Mouse (Mus musculus) granulocyte monocyte progenitor cell, adult 5-6 weeks (primary cell): Measurements from ENCODE around the gene Lrrc46. TPM values are rescaled to one million over a fixed set of nuclear protein-coding genes. Genes with fewer than 3 reads are reported as not detected.

Source experiments
- total RNA-seq, 2 experiments: library from RNA; stranded (forward) in 1 of 2; stranded (reverse) in 1 of 2; fragments of 200-712, 200-1000 nt in 1 of 2; fragments of >200 nt in 1 of 2; fragmentation: Nextera tagmentation in 1 of 2; gene quantifications; 2 replicates each; pipeline ENCODE4 v1.2.3; 2014 to 2017

Gene Lrrc46
- total RNA-seq, 2 experiments from 2014 or later = 0.10 TPM; not detected in 1

Other genes starting within 250 kb of the Lrrc46 start
- 22.2 and 39.8 TPM in 2 replicates for gene Nfe2l1, start 211.4 kb downstream of the Lrrc46 start, total RNA-seq (2014; fragmentation: Nextera tagmentation)
- 35.2 and 39.9 TPM in 2 replicates for gene Nfe2l1, start 211.4 kb downstream of the Lrrc46 start, total RNA-seq (2017)
- gene Copz2, start 191.5 kb downstream of the Lrrc46 start, total RNA-seq (2014; fragmentation: Nextera tagmentation) = 1.4 and 7.4 TPM in 2 replicates
- 3.9 and 4.4 TPM in 2 replicates for gene Copz2, start 191.5 kb downstream of the Lrrc46 start, total RNA-seq (2017)
- gene Cdk5rap3, start 124.9 kb downstream of the Lrrc46 start, total RNA-seq (2014; fragmentation: Nextera tagmentation) = 53.6 and 66.7 TPM in 2 replicates
- 68.4 and 68.9 TPM in 2 replicates for gene Cdk5rap3, start 124.9 kb downstream of the Lrrc46 start, total RNA-seq (2017)
- gene Prr15l, start 113.3 kb downstream of the Lrrc46 start, total RNA-seq (2014; fragmentation: Nextera tagmentation) = not detected in 2 replicates
- gene Prr15l, start 113.3 kb downstream of the Lrrc46 start, total RNA-seq (2017) = 0.67 TPM in 1 of 2 replicates, not detected in the other
- gene Pnpo, start 97.4 kb downstream of the Lrrc46 start, total RNA-seq (2014; fragmentation: Nextera tagmentation) = 30.1 and 31.9 TPM in 2 replicates
- gene Pnpo, start 97.4 kb downstream of the Lrrc46 start, total RNA-seq (2017) = 35.0 and 42.1 TPM in 2 replicates
- gene Sp2, start 58.4 kb downstream of the Lrrc46 start, total RNA-seq (2014; fragmentation: Nextera tagmentation) = 19.8 and 22.3 TPM in 2 replicates
- gene Sp2, start 58.4 kb downstream of the Lrrc46 start, total RNA-seq (2017) = 2.2 and 2.8 TPM in 2 replicates
- gene Sp6, start 28.0 kb downstream of the Lrrc46 start, total RNA-seq (2014; fragmentation: Nextera tagmentation) = 0.26 and 0.37 TPM in 2 replicates
- gene Sp6, start 28.0 kb downstream of the Lrrc46 start, total RNA-seq (2017) = not detected in 2 replicates
- gene Scrn2, start 11.5 kb downstream of the Lrrc46 start, total RNA-seq (2014; fragmentation: Nextera tagmentation) = 12.2 and 22.1 TPM in 2 replicates
- 22.0 and 30.0 TPM in 2 replicates for gene Scrn2, start 11.5 kb downstream of the Lrrc46 start, total RNA-seq (2017)
- 44.6 and 51.7 TPM in 2 replicates for gene Mrpl10, start 153 bp upstream of the Lrrc46 start, total RNA-seq (2014; fragmentation: Nextera tagmentation)
- gene Mrpl10, start 153 bp upstream of the Lrrc46 start, total RNA-seq (2017) = 22.9 and 23.2 TPM in 2 replicates
- 24.4 and 29.4 TPM in 2 replicates for gene Osbpl7, start 9.2 kb upstream of the Lrrc46 start, total RNA-seq (2014; fragmentation: Nextera tagmentation)
- 7.9 and 8.5 TPM in 2 replicates for gene Osbpl7, start 9.2 kb upstream of the Lrrc46 start, total RNA-seq (2017)
- not detected in 2 replicates for gene Tbx21, start 73.9 kb upstream of the Lrrc46 start, total RNA-seq (2014; fragmentation: Nextera tagmentation)
- 0.26 TPM in 1 of 2 replicates, not detected in the other for gene Tbx21, start 73.9 kb upstream of the Lrrc46 start, total RNA-seq (2017)
- gene Tbkbp1, start 110.1 kb upstream of the Lrrc46 start, total RNA-seq (2014; fragmentation: Nextera tagmentation) = 8.0 and 8.5 TPM in 2 replicates
- 1.1 and 6.6 TPM in 2 replicates for gene Tbkbp1, start 110.1 kb upstream of the Lrrc46 start, total RNA-seq (2017)
- gene Kpnb1, start 146.5 kb upstream of the Lrrc46 start, total RNA-seq (2014; fragmentation: Nextera tagmentation) = 165 and 169 TPM in 2 replicates
- 300 and 382 TPM in 2 replicates for gene Kpnb1, start 146.5 kb upstream of the Lrrc46 start, total RNA-seq (2017)
- gene Npepps, start 239.2 kb upstream of the Lrrc46 start, total RNA-seq (2014; fragmentation: Nextera tagmentation) = 46.9 and 69.3 TPM in 2 replicates
- 21.6 and 31.3 TPM in 2 replicates for gene Npepps, start 239.2 kb upstream of the Lrrc46 start, total RNA-seq (2017)